Mouse (Mus musculus) MEL (cell line): ENCODE data around the gene Tnik. TPM values are rescaled to one million over a fixed set of nuclear protein-coding genes. Genes with fewer than 3 reads are reported as not detected.

ENCODE experiments used
- DNase-seq: peaks from one replicate; pipeline ENCODE4 v3.0.0; 2011; ENCODE audit warnings: low read depth, low spot score
- H3K27ac ChIP-seq: 2 replicates; pipeline ENCODE4 v1.5.1; 2012; ENCODE audit warnings: low read depth, mild to moderate bottlenecking, control low read depth, low read length, moderate library complexity; ENCODE audit not compliant: control insufficient read depth
- H3K27me3 ChIP-seq, 2 experiments: fragments of 150-350 bp in 1 of 2; sonication (generic) in 1 of 2; 2 replicates each; pipeline ENCODE4 v1.6.1; 2012; ENCODE audit warnings: low read length in 2 of 2, mild to moderate bottlenecking in 2 of 2, improper control_type of control experiment in 1 of 2, moderate library complexity in 1 of 2; ENCODE audit not compliant: insufficient read depth in 2 of 2, control insufficient read depth in 1 of 2
- H3K36me3 ChIP-seq, 2 experiments: 2 replicates each; pipeline ENCODE4 v1.6.1; 2012 to 2014; ENCODE audit warnings: low read length in 2 of 2, improper control_type of control experiment in 1 of 2, inconsistent platforms in 1 of 2, mild to moderate bottlenecking in 1 of 2; ENCODE audit not compliant: insufficient read depth in 2 of 2, control insufficient read depth in 1 of 2
- H3K4me1 ChIP-seq, 2 experiments: fragments of 150-350 bp in 1 of 2; sonication (generic) in 1 of 2; 2 replicates each; pipeline ENCODE4 v1.6.1; 2012; ENCODE audit warnings: low read length in 2 of 2, improper control_type of control experiment in 1 of 2, mild to moderate bottlenecking in 1 of 2; ENCODE audit not compliant: insufficient read depth in 2 of 2, control insufficient read depth in 1 of 2
- H3K4me3 ChIP-seq, 2 experiments: fragments of 150-350 bp in 1 of 2; sonication (generic) in 1 of 2; 2 replicates each; pipeline ENCODE4 v1.5.1; 2012; ENCODE audit warnings: low read depth in 2 of 2, low read length in 2 of 2, mild to moderate bottlenecking in 2 of 2, moderate library complexity in 2 of 2, control low read depth in 1 of 2, improper control_type of control experiment in 1 of 2; ENCODE audit not compliant: control insufficient read depth in 1 of 2, insufficient read depth in 1 of 2
- H3K79me2 ChIP-seq: 2 replicates; pipeline ENCODE4 v1.6.1; 2012; ENCODE audit warnings: mild to moderate bottlenecking, low read length, moderate library complexity; ENCODE audit not compliant: control insufficient read depth, poor library complexity, insufficient read depth
- H3K9ac ChIP-seq: 2 replicates; pipeline ENCODE4 v1.6.1; 2012; ENCODE audit warnings: low read depth, mild to moderate bottlenecking, control low read depth, low read length, moderate library complexity; ENCODE audit not compliant: control insufficient read depth, poor library complexity, severe bottlenecking
- H3K9me3 ChIP-seq: fragments of 150-350 bp; sonication (generic); replicated peaks from 2 replicates; pipeline ENCODE4 v1.6.1; 2012; ENCODE audit warnings: mild to moderate bottlenecking, low read length, improper control_type of control experiment, moderate library complexity; ENCODE audit not compliant: insufficient read depth
- BHLHE40 ChIP-seq: IDR thresholded peaks from 2 replicates; pipeline ENCODE4 v1.6.1; 2012; ENCODE audit warnings: low read depth, mild to moderate bottlenecking, inconsistent platforms, low read length, improper control_type of control experiment, borderline replicate concordance
- CHD1 ChIP-seq: IDR thresholded peaks from 2 replicates; pipeline ENCODE4 v1.6.1; 2012; ENCODE audit warnings: low read depth, mild to moderate bottlenecking, inconsistent platforms, low read length, improper control_type of control experiment
- CHD2 ChIP-seq: IDR thresholded peaks from 2 replicates; pipeline ENCODE4 v1.6.1; 2011; ENCODE audit warnings: low read length, improper control_type of control experiment
- ELF1 ChIP-seq: IDR thresholded peaks from 2 replicates; pipeline ENCODE4 v1.6.1; 2014; ENCODE audit warnings: low read depth, mild to moderate bottlenecking, inconsistent platforms, low read length, improper control_type of control experiment, moderate library complexity
- ETS1 ChIP-seq: IDR thresholded peaks from 2 replicates; pipeline ENCODE4 v1.6.1; 2012; ENCODE audit warnings: low read depth, mild to moderate bottlenecking, inconsistent platforms, low read length, improper control_type of control experiment, moderate library complexity
- GABPA ChIP-seq: IDR thresholded peaks from 2 replicates; pipeline ENCODE4 v1.6.1; 2012; ENCODE audit warnings: low read depth, mild to moderate bottlenecking, inconsistent platforms, low read length, improper control_type of control experiment, moderate library complexity
- HCFC1 ChIP-seq: IDR thresholded peaks from 2 replicates; pipeline ENCODE4 v1.6.1; 2012; ENCODE audit warnings: low read depth, mild to moderate bottlenecking, inconsistent platforms, low read length, improper control_type of control experiment, moderate library complexity
- JUND ChIP-seq: IDR thresholded peaks from 2 replicates; pipeline ENCODE4 v1.6.1; 2011; ENCODE audit warnings: low read depth, mild to moderate bottlenecking, improper control_type of control experiment, low read length
- KAT2A ChIP-seq: conservative IDR thresholded peaks from 2 replicates; pipeline ENCODE4 v1.6.1; 2012; ENCODE audit warnings: low read depth, low read length, improper control_type of control experiment, inconsistent platforms
- MAFK ChIP-seq: IDR thresholded peaks from 2 replicates; pipeline ENCODE4 v1.6.1; 2011; ENCODE audit warnings: low read depth, mild to moderate bottlenecking, low read length, improper control_type of control experiment, borderline replicate concordance
- MEF2A ChIP-seq: IDR thresholded peaks from 2 replicates; pipeline ENCODE4 v1.6.1; 2014; ENCODE audit warnings: low read depth, mild to moderate bottlenecking, inconsistent platforms, low read length, improper control_type of control experiment; ENCODE audit not compliant: poor library complexity, insufficient replicate concordance, severe bottlenecking; ENCODE audit errors: extremely low read depth
- MXI1 ChIP-seq: IDR thresholded peaks from 2 replicates; pipeline ENCODE4 v1.6.1; 2011; ENCODE audit warnings: mild to moderate bottlenecking, low read depth, low read length, improper control_type of control experiment
- NELFE ChIP-seq: IDR thresholded peaks from 2 replicates; pipeline ENCODE4 v1.6.1; 2011; ENCODE audit warnings: low read depth, low read length, improper control_type of control experiment
- POLR2AphosphoS5 ChIP-seq: IDR thresholded peaks from 2 replicates; pipeline ENCODE4 v1.6.1; 2012; ENCODE audit warnings: low read depth, borderline replicate concordance, mild to moderate bottlenecking, inconsistent platforms, low read length, moderate library complexity, mixed read lengths
- RAD21 ChIP-seq: IDR thresholded peaks from 2 replicates; pipeline ENCODE4 v1.6.1; 2011; ENCODE audit warnings: mild to moderate bottlenecking, low read depth, low read length, improper control_type of control experiment
- RCOR1 ChIP-seq: IDR thresholded peaks from 2 replicates; pipeline ENCODE4 v1.6.1; 2012; ENCODE audit warnings: low read depth, mild to moderate bottlenecking, inconsistent platforms, low read length, improper control_type of control experiment
- SMC3 ChIP-seq: IDR thresholded peaks from 2 replicates; pipeline ENCODE4 v1.6.1; 2011; ENCODE audit warnings: low read depth, low read length, improper control_type of control experiment
- TAL1 ChIP-seq: IDR thresholded peaks from 2 replicates; pipeline ENCODE4 v1.6.1; 2012; ENCODE audit warnings: mild to moderate bottlenecking, inconsistent platforms, low read length, moderate library complexity, mixed read lengths
- TBP ChIP-seq: IDR thresholded peaks from 2 replicates; pipeline ENCODE4 v1.8.0; 2011; ENCODE audit warnings: low read depth, low read length, improper control_type of control experiment
- USF1 ChIP-seq: IDR thresholded peaks from 2 replicates; pipeline ENCODE4 v1.6.1; 2014; ENCODE audit warnings: low read depth, mild to moderate bottlenecking, inconsistent platforms, low read length, improper control_type of control experiment, moderate library complexity
- USF2 ChIP-seq, 2 experiments: IDR thresholded peaks; 2 replicates each; pipeline ENCODE4 v1.6.1; 2011 to 2012; ENCODE audit warnings: improper control_type of control experiment in 2 of 2, low read length in 2 of 2, borderline replicate concordance in 1 of 2, inconsistent platforms in 1 of 2, low read depth in 1 of 2, mild to moderate bottlenecking in 1 of 2; ENCODE audit not compliant: insufficient read depth in 1 of 2
- ZKSCAN1 ChIP-seq: IDR thresholded peaks from 2 replicates; pipeline ENCODE4 v1.6.1; 2012; ENCODE audit warnings: low read depth, mild to moderate bottlenecking, inconsistent platforms, low read length, improper control_type of control experiment, moderate library complexity
- polyA plus RNA-seq, 2 experiments: library from polyadenylated mRNA; stranded (reverse) in 1 of 2; unstranded in 1 of 2; fragments of >175 nt in 1 of 2; fragments of >200 nt in 1 of 2; gene quantifications; 2 replicates each; pipeline versions ENCODE4 v1.2.1 to v1.2.4; 2012; ENCODE audit warnings: low replicate concordance in 2 of 2, low read depth in 1 of 2; ENCODE audit not compliant: insufficient read length in 2 of 2, insufficient read depth in 1 of 2, missing spikeins in 1 of 2
- total RNA-seq: library from RNA; depleted of rRNA; stranded (reverse); fragments of 300-350 nt; gene quantifications from 2 replicates; pipeline ENCODE4 v1.2.3, GENCODE M21; 2012

Gene Tnik
- total and polyA plus RNA-seq, 3 experiments, result 9.9 to 78.4 (median 13.6) TPM

DNA sequence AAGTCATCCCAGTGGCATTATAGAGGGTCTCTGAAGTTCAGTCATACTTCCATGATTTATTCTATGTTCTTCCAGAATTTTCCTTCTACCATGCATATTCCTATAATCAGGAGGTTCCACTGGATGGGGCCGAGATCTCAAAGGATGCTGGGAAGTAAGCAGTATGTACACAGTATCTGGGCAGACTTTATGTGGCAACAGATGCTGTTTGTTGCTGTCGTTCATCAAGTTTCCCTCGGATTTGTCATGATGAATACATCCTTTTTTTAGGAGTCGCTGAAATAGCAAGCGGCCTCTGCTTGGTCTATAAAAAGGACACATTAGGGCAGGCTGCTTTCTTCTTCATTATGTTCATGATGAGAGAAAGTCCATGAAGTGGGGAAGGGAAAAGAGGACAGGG is 349.3 kb downstream of the Tnik start:
- H3K9me3 ChIP-seq, result no peaks in the 10 kb centered on the region
- H3K9ac ChIP-seq, result no peak overlapping the region
- H3K27me3 ChIP-seq, result no peaks in the 10 kb centered on the region
- H3K79me2 ChIP-seq, result no peaks in the 10 kb centered on the region
- no peak for DNase-seq
- H3K27ac ChIP-seq, result no peak overlapping the region
- H3K4me3 ChIP-seq, result no peak overlapping the region
- no peaks in the 10 kb centered on the region for H3K36me3 ChIP-seq
- no peak for TF ChIP-seq USF1
- TF ChIP-seq CHD2, result no peak
- no peak for TF ChIP-seq ELF1
- no peak for TF ChIP-seq MXI1
- TF ChIP-seq KAT2A, result no peak
- TF ChIP-seq ETS1, result no peak
- no peak for TF ChIP-seq RAD21
- TF ChIP-seq JUND, result no peak
- no peak for TF ChIP-seq GABPA
- no peak for TF ChIP-seq MAFK
- no peak for TF ChIP-seq MEF2A
- TF ChIP-seq CHD1, result no peak
- TF ChIP-seq RCOR1, result no peak
- no peak for TF ChIP-seq NELFE
- TF ChIP-seq BHLHE40, result no peak
- no peak for TF ChIP-seq ZKSCAN1
- TF ChIP-seq POLR2AphosphoS5, result no peak
- H3K4me1 ChIP-seq, result no peaks in the 10 kb centered on the region

GRCm38 (mm10) chr3:28616386-28616785 is 353.4 kb downstream of the Tnik start:
- no peak for TF ChIP-seq MXI1
- TF ChIP-seq TAL1, result no peak
- no peak for TF ChIP-seq HCFC1
- TF ChIP-seq SMC3, result no peak
- no peak for TF ChIP-seq RCOR1
- TF ChIP-seq RAD21, result no peak
- no peak for TF ChIP-seq USF2 (IDR thresholded peaks at IDR 0.05; ENCODE audit: borderline replicate concordance in 1 of 2, insufficient read depth in 1 of 2, low read depth in 1 of 2, low read length in 2 of 2)
- TF ChIP-seq TBP, result no peak
- no peak overlapping the region for H3K9ac ChIP-seq
- H3K27ac ChIP-seq, result no peak overlapping the region
- no peak overlapping the region for H3K4me3 ChIP-seq
- no peak for DNase-seq
- no peaks in the 10 kb centered on the region for H3K36me3 ChIP-seq
- no peaks in the 10 kb centered on the region for H3K4me1 ChIP-seq
- no peaks in the 10 kb centered on the region for H3K79me2 ChIP-seq
- no peaks in the 10 kb centered on the region for H3K9me3 ChIP-seq
- no peaks in the 10 kb centered on the region for H3K27me3 ChIP-seq
